Mouse (Mus musculus): ENCODE data around the gene Wdfy1. TPM values are rescaled to one million over a fixed set of nuclear protein-coding genes. Genes with fewer than 3 reads are reported as not detected.

The Wdfy1 gene
- total and polyA plus RNA-seq, 2 experiments from 2014 or later = 98.1 to 111 TPM

DNA sequence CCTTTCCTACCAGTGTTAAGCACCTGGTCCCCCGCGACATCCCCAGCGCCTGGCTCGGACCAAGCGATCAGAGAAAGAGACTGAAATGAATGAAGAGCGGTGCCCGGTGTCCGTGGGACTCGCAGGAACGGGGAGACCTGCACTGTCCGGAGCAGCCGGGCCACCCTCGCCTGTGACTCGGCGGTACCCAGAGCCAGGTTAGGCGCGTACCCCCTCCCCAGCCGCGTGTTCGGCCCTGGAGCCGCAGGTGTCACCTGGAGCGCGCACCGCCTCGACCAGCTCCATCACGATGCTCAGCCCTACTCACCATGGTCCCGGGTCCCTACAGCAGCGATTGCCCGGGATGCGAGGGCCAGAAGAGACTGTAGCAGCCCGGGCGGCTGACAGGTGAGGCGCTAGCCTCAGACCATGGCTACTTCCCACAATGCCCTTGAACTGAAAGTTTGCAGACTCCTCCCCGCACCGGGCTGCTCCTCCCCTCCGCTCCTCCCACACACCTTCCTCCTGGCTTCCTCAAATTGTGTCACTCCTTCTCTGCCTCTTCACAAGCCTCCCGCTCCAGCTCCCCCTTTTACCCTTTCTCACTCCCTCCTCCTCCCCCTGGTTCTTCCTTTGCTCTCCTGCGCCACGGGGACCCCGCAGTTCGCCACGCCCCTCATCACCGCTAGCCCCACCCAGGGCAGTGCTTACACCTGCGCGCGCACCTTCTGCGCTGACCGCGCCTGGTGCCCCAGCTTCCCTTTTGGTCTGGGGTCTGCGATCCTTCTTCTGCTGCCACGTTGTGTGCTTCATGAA, 104.2 kb downstream of the Wdfy1 start, which contains the start of gene Ap1s3:
Ap1s3 (minus strand) TSS at position 430 of the 795 bp plus-strand sequence.
- Histone ChIP-seq H3K9ac (replicated peaks; ENCODE audit: low read length, poor library complexity, severe bottlenecking) (peak within 1 kb of the TSS; percentile 63), H3K36me3 (ENCODE audit: insufficient read depth, low read length) (no peaks in the 10 kb centered on the region), H3K27ac (ENCODE audit: low read depth, low read length) (no peak within 1 kb of the TSS), H3K4me1 (ENCODE audit: insufficient read depth, low read length) (no peaks in the 10 kb centered on the region; the same call in 1 of the 2 replicates), H3K27me3 (ENCODE audit: insufficient read depth, low read length) (peaks cover 10% of the 10 kb centered on the region), H3K9me3 (ENCODE audit: low read length) (no peaks in the 10 kb centered on the region), H3K4me2 (ENCODE audit: low read depth, low read length, poor library complexity, severe bottlenecking) (peak within 1 kb of the TSS; percentile 99), H3K4me3 (ENCODE audit: low read depth, low read length) (peak within 1 kb of the TSS; percentile 66)
- TF ChIP-seq CTCF (IDR thresholded peaks at IDR 0.05) = no peak
- WGBS = under 1% methylated on average over 51 of the region's 51 CpGs
- ATAC-seq (ENCODE audit: low FRiP score) = peak; percentile 86
- peak; percentile 49 for DNase-seq (ENCODE audit: low spot score)

GRCm38 (mm10) chr1:79671196-79671542, 104.8 kb downstream of the Wdfy1 start:
- H3K27me3 ChIP-seq (ENCODE audit: insufficient read depth, low read length) = peaks cover 10% of the 10 kb centered on the region
- no peak for TF ChIP-seq CTCF (IDR thresholded peaks at IDR 0.05)
- H3K4me2 ChIP-seq (ENCODE audit: low read depth, low read length, poor library complexity, severe bottlenecking) = peak overlapping the region; percentile 99
- WGBS = 3% methylated on average over 11 of the region's 11 CpGs
- no peaks in the 10 kb centered on the region for H3K36me3 ChIP-seq (ENCODE audit: insufficient read depth, low read length)
- peak overlapping the region; percentile 66 for H3K4me3 ChIP-seq (ENCODE audit: low read depth, low read length)
- no peak for DNase-seq (ENCODE audit: low spot score)
- peak overlapping the region; percentile 63; the same call in 1 of the 2 replicates for H3K9ac ChIP-seq (replicated peaks; ENCODE audit: low read length, poor library complexity, severe bottlenecking)
- H3K4me1 ChIP-seq (ENCODE audit: insufficient read depth, low read length) = no peaks in the 10 kb centered on the region; the same call in 1 of the 2 replicates
- no peak for ATAC-seq (ENCODE audit: low FRiP score)
- no peak overlapping the region for H3K27ac ChIP-seq (ENCODE audit: low read depth, low read length)
- no peaks in the 10 kb centered on the region for H3K9me3 ChIP-seq (ENCODE audit: low read length)

DNA sequence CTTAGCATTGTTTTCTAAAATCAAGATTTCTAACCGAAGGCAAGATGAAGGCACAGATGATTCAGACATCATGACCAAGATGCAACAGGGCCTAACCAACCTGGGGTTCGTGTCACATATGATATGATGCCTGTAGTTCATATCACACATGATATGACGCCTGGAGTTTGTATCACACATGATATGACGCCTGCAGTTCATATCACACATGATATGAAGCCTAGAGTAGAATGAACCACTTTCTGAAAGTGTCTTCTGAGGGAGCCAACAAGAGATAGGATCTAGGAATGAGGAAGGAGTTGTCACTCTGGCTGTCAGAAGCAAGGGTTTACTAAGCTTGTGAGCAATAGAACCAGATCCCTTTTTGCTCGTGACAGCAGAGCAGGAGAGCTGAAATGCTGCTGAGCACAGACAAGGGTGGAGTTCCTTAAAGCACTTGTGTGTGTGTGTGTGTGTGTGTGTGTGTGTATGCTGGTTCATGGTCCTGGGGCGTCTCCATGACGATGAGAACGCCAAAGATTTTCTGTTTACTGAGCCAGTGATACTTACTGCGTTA, 106.4 kb downstream of the Wdfy1 start:
- no peak for DNase-seq (ENCODE audit: low spot score)
- Histone ChIP-seq H3K36me3 (ENCODE audit: insufficient read depth, low read length) (no peaks in the 10 kb centered on the region), H3K9me3 (ENCODE audit: low read length) (no peaks in the 10 kb centered on the region), H3K27ac (ENCODE audit: low read depth, low read length) (no peak overlapping the region), H3K9ac (replicated peaks; ENCODE audit: low read length, poor library complexity, severe bottlenecking) (no peak overlapping the region), H3K4me3 (ENCODE audit: low read depth, low read length) (no peak overlapping the region), H3K27me3 (ENCODE audit: insufficient read depth, low read length) (peaks cover 10% of the 10 kb centered on the region), H3K4me2 (ENCODE audit: low read depth, low read length, poor library complexity, severe bottlenecking) (no peak overlapping the region), H3K4me1 (ENCODE audit: insufficient read depth, low read length) (no peaks in the 10 kb centered on the region; the same call in 1 of the 2 replicates)
- WGBS = 79% methylated on average over 9 of the region's 9 CpGs
- no peak for TF ChIP-seq CTCF (IDR thresholded peaks at IDR 0.05)
- ATAC-seq (ENCODE audit: low FRiP score) = no peak

GRCm38 (mm10) chr1:79664911-79665310, 111.0 kb downstream of the Wdfy1 start:
- TF ChIP-seq CTCF (IDR thresholded peaks at IDR 0.05) = no peak
- WGBS = 93% methylated on average over 4 of the region's 4 CpGs

GRCm38 (mm10) chr1:79659598-79659997, 116.3 kb downstream of the Wdfy1 start:
- Histone ChIP-seq H3K9ac (replicated peaks; ENCODE audit: low read length, poor library complexity, severe bottlenecking) (no peak overlapping the region), H3K9me3 (ENCODE audit: low read length) (no peaks in the 10 kb centered on the region), H3K36me3 (ENCODE audit: insufficient read depth, low read length) (no peaks in the 10 kb centered on the region), H3K27ac (ENCODE audit: low read depth, low read length) (no peak overlapping the region), H3K4me1 (ENCODE audit: insufficient read depth, low read length) (no peaks in the 10 kb centered on the region), H3K4me3 (ENCODE audit: low read depth, low read length) (no peak overlapping the region), H3K4me2 (ENCODE audit: low read depth, low read length, poor library complexity, severe bottlenecking) (no peak overlapping the region), H3K27me3 (ENCODE audit: insufficient read depth, low read length) (no peaks in the 10 kb centered on the region)
- 80% methylated on average over 7 of the region's 7 CpGs for WGBS
- ATAC-seq (ENCODE audit: low FRiP score) = no peak
- no peak for TF ChIP-seq CTCF (IDR thresholded peaks at IDR 0.05)
- no peak for DNase-seq (ENCODE audit: low spot score)

More at GRCm38 (mm10) chr1:79664911-79665310, 111.0 kb downstream of the Wdfy1 start:
- ATAC-seq (ENCODE audit: low FRiP score) (no peak), DNase-seq (ENCODE audit: low spot score) (no peak)
- no peaks in the 10 kb centered on the region for H3K4me1 ChIP-seq (ENCODE audit: insufficient read depth, low read length)
- H3K27ac ChIP-seq (ENCODE audit: low read depth, low read length) = no peak overlapping the region
- no peaks in the 10 kb centered on the region for H3K27me3 ChIP-seq (ENCODE audit: insufficient read depth, low read length)
- no peak overlapping the region for H3K4me2 ChIP-seq (ENCODE audit: low read depth, low read length, poor library complexity, severe bottlenecking)
- H3K4me3 ChIP-seq (ENCODE audit: low read depth, low read length) = no peak overlapping the region
- H3K36me3 ChIP-seq (ENCODE audit: insufficient read depth, low read length) = no peaks in the 10 kb centered on the region
- no peaks in the 10 kb centered on the region for H3K9me3 ChIP-seq (ENCODE audit: low read length)
- H3K9ac ChIP-seq (replicated peaks; ENCODE audit: low read length, poor library complexity, severe bottlenecking) = no peak overlapping the region

- Histone ChIP-seq H3K4me2 (ENCODE audit: low read depth, low read length, poor library complexity, severe bottlenecking) (no peak overlapping the region), H3K9ac (replicated peaks; ENCODE audit: low read length, poor library complexity, severe bottlenecking) (no peak overlapping the region), H3K4me1 (ENCODE audit: insufficient read depth, low read length) (no peaks in the 10 kb centered on the region), H3K4me3 (ENCODE audit: low read depth, low read length) (no peak overlapping the region), H3K27me3 (ENCODE audit: insufficient read depth, low read length) (no peaks in the 10 kb centered on the region), H3K9me3 (ENCODE audit: low read length) (no peaks in the 10 kb centered on the region), H3K27ac (ENCODE audit: low read depth, low read length) (no peak overlapping the region), H3K36me3 (ENCODE audit: insufficient read depth, low read length) (no peaks in the 10 kb centered on the region)
- ATAC-seq (ENCODE audit: low FRiP score) = no peak
- 73% methylated on average over 1 of the region's 1 CpGs for WGBS
- no peak for DNase-seq (ENCODE audit: low spot score)
- no peak for TF ChIP-seq CTCF (IDR thresholded peaks at IDR 0.05)
These were observed 118.5 kb downstream of the Wdfy1 start for GRCm38 (mm10) chr1:79657411-79657810.
